Mouse (Mus musculus) heart, postnatal 0 days (tissue): ENCODE measurements around the gene Ccdc61. TPM values are rescaled to one million over a fixed set of nuclear protein-coding genes. Genes with fewer than 3 reads are reported as not detected.

Experiments used
- ATAC-seq: fragments of 200-750 bp; cut with Nextera tagmentation; 2 replicates; pipeline ENCODE4 v1.8.0; 2017; ENCODE audit warnings: low read depth, moderate number of reproducible peaks, moderate library complexity; ENCODE audit not compliant: insufficient read depth
- DNase-seq: peaks from one replicate; pipeline ENCODE4 v3.0.0-alpha.2; 2016; ENCODE audit warnings: low spot score
- H3K27ac ChIP-seq: fragments of 300-500 bp; sonication (generic); 2 replicates; pipeline ENCODE4 v1.5.1; 2014; ENCODE audit warnings: low read depth, mild to moderate bottlenecking
- H3K27me3 ChIP-seq: fragments of 300-500 bp; sonication (generic); 2 replicates; pipeline ENCODE4 v1.6.1; 2014; ENCODE audit warnings: low read length, mixed read lengths; ENCODE audit not compliant: control insufficient read depth, insufficient read depth
- H3K36me3 ChIP-seq: fragments of 300-500 bp; sonication (generic); replicated peaks from 2 replicates; pipeline ENCODE4 v1.6.1; 2014; ENCODE audit warnings: low read length, mixed read lengths; ENCODE audit not compliant: control insufficient read depth, insufficient read depth
- H3K4me1 ChIP-seq: fragments of 300-500 bp; sonication (generic); 2 replicates; pipeline ENCODE4 v1.6.1; 2014; ENCODE audit warnings: antibody characterized with exemption; ENCODE audit not compliant: control insufficient read depth, insufficient read depth
- H3K4me2 ChIP-seq: fragments of 300-500 bp; sonication (generic); 2 replicates; pipeline ENCODE4 v1.6.1; 2014; ENCODE audit warnings: low read depth, mild to moderate bottlenecking, low read length, moderate library complexity
- H3K4me3 ChIP-seq: fragments of 300-500 bp; sonication (generic); 2 replicates; pipeline ENCODE4 v1.5.1; 2014; ENCODE audit warnings: low read depth, low read length
- H3K9ac ChIP-seq: fragments of 300-500 bp; sonication (generic); replicated peaks from 2 replicates; pipeline ENCODE4 v1.6.1; 2014; ENCODE audit warnings: low read depth, low read length, mixed read lengths
- H3K9me3 ChIP-seq: fragments of 300-500 bp; sonication (generic); replicated peaks from 2 replicates; pipeline ENCODE4 v1.6.1; 2016; ENCODE audit warnings: low read length; ENCODE audit not compliant: control insufficient read depth
- CTCF ChIP-seq: IDR thresholded peaks from 2 replicates; pipeline ENCODE4 v1.5.1; 2016; ENCODE audit warnings: antibody characterized with exemption, control low read depth, low read depth
- EP300 ChIP-seq: IDR thresholded peaks from 2 replicates; pipeline ENCODE4 v1.6.1; 2016; ENCODE audit warnings: antibody characterized with exemption, low read depth
- WGBS: fragments of 180-500 bp; shearing (Covaris S2); extraction: QIAGEN DNeasy Blood & Tissue Kit; methylation state at CpG from one replicate; pipeline ENCODE4 v1.1.7; 2014; 5-methylcytosine and 5-hydroxymethylcytosine counted together
- polyA plus RNA-seq: library from polyadenylated mRNA; unstranded; fragments of >200 nt; fragmentation: Nextera tagmentation; extraction: Ambion mirVana; gene quantifications from 2 replicates; pipeline ENCODE4 v1.2.1, GENCODE M21; 2015
- total RNA-seq: library from RNA; depleted of rRNA; stranded (reverse); fragments of >200 nt; gene quantifications from 2 replicates; pipeline ENCODE4 v1.2.3, GENCODE M21; 2014; ENCODE audit warnings: low replicate concordance

The Ccdc61 gene
- total and polyA plus RNA-seq, 2 experiments from 2014 or later = 12.7 to 26.9 TPM

GRCm38 (mm10) chr7:18893651-18894430 lies 16.4 kb downstream of the Ccdc61 start:
- Histone ChIP-seq H3K27me3 (peaks cover 9% of the 10 kb centered on the region), H3K4me1 (peaks cover 12% of the 10 kb centered on the region), H3K27ac (no peak overlapping the region), H3K36me3 (peaks cover 11% of the 10 kb centered on the region; the same call in 1 of the 2 replicates), H3K4me2 (peak overlapping the region; percentile 69), H3K9ac (peak overlapping the region; percentile 41; the same call in 1 of the 2 replicates), H3K9me3 (no peaks in the 10 kb centered on the region), H3K4me3 (peak overlapping the region; percentile 36)
- 3% methylated on average over 41 of the region's 41 CpGs for WGBS
- TF ChIP-seq EP300 (no peak), CTCF (no peak)
- peak; percentile 45; the same call in 1 of the 2 replicates for ATAC-seq
- DNase-seq = no peak

GRCm38 (mm10) chr7:18893009-18893408 lies 17.2 kb downstream of the Ccdc61 start:
- ATAC-seq (no peak), DNase-seq (no peak)
- no peak overlapping the region for H3K9ac ChIP-seq
- H3K4me3 ChIP-seq = no peak overlapping the region
- no peak for TF ChIP-seq CTCF
- TF ChIP-seq EP300 = no peak
- H3K9me3 ChIP-seq = no peaks in the 10 kb centered on the region
- H3K36me3 ChIP-seq = peaks cover 5% of the 10 kb centered on the region; the same call in 1 of the 2 replicates
- WGBS = 30% methylated on average over 27 of the region's 27 CpGs
- H3K27ac ChIP-seq = no peak overlapping the region
- no peak overlapping the region for H3K4me2 ChIP-seq
- H3K27me3 ChIP-seq = peaks cover 9% of the 10 kb centered on the region
- H3K4me1 ChIP-seq = peaks cover 12% of the 10 kb centered on the region

- DNase-seq = peak; percentile 68
- Histone ChIP-seq H3K36me3 (no peaks in the 10 kb centered on the region), H3K27ac (no peak overlapping the region), H3K9me3 (no peaks in the 10 kb centered on the region), H3K4me3 (peak overlapping the region; percentile 36), H3K4me1 (peaks cover 12% of the 10 kb centered on the region), H3K27me3 (peaks cover 9% of the 10 kb centered on the region), H3K9ac (no peak overlapping the region), H3K4me2 (peak overlapping the region; percentile 70)
- ATAC-seq = peak; percentile 66
- peak; percentile 91 for TF ChIP-seq CTCF
- TF ChIP-seq EP300 = no peak
- 19% methylated on average over 33 of the region's 33 CpGs for WGBS
These were observed 18.2 kb downstream of the Ccdc61 start for GRCm38 (mm10) chr7:18891872-18892599.

- H3K9ac ChIP-seq = no peak overlapping the region
- H3K36me3 ChIP-seq = no peaks in the 10 kb centered on the region
- H3K27ac ChIP-seq = no peak overlapping the region
- ATAC-seq = no peak
- H3K9me3 ChIP-seq = no peaks in the 10 kb centered on the region
- H3K4me2 ChIP-seq = no peak overlapping the region
- 90% methylated on average over 8 of the region's 8 CpGs for WGBS
- TF ChIP-seq CTCF (no peak), EP300 (no peak)
- peaks cover 12% of the 10 kb centered on the region for H3K4me1 ChIP-seq
- H3K4me3 ChIP-seq = no peak overlapping the region
- H3K27me3 ChIP-seq = peaks cover 9% of the 10 kb centered on the region
- DNase-seq = no peak
These were observed 19.4 kb downstream of the Ccdc61 start for GRCm38 (mm10) chr7:18890848-18891247.

- H3K4me3 ChIP-seq = no peak overlapping the region
These were observed 23.3 kb downstream of the Ccdc61 start for GRCm38 (mm10) chr7:18886963-18887362.

More at GRCm38 (mm10) chr7:18886963-18887362, 23.3 kb downstream of the Ccdc61 start:
- Histone ChIP-seq H3K27ac (no peak overlapping the region), H3K4me1 (no peaks in the 10 kb centered on the region), H3K9ac (no peak overlapping the region), H3K4me2 (no peak overlapping the region), H3K27me3 (no peaks in the 10 kb centered on the region), H3K36me3 (no peaks in the 10 kb centered on the region), H3K9me3 (no peaks in the 10 kb centered on the region)
- ATAC-seq (no peak), DNase-seq (no peak)
- WGBS = 100% methylated on average over 1 of the region's 1 CpGs
- TF ChIP-seq CTCF (no peak), EP300 (no peak)
